Mouse (Mus musculus) MEL (cell line): ENCODE data around the gene Tmem115. TPM values are rescaled to one million over a fixed set of nuclear protein-coding genes. Genes with fewer than 3 reads are reported as not detected.

ENCODE experiments used
- DNase-seq: peaks from one replicate; pipeline ENCODE4 v3.0.0; 2011; ENCODE audit warnings: low read depth, low spot score
- H3K27ac ChIP-seq: 2 replicates; pipeline ENCODE4 v1.5.1; 2012; ENCODE audit warnings: low read depth, mild to moderate bottlenecking, control low read depth, low read length, moderate library complexity; ENCODE audit not compliant: control insufficient read depth
- H3K27me3 ChIP-seq, 2 experiments: fragments of 150-350 bp in 1 of 2; sonication (generic) in 1 of 2; 2 replicates each; pipeline ENCODE4 v1.6.1; 2012; ENCODE audit warnings: low read length in 2 of 2, mild to moderate bottlenecking in 2 of 2, improper control_type of control experiment in 1 of 2, moderate library complexity in 1 of 2; ENCODE audit not compliant: insufficient read depth in 2 of 2, control insufficient read depth in 1 of 2
- H3K36me3 ChIP-seq, 2 experiments: 2 replicates each; pipeline ENCODE4 v1.6.1; 2012 to 2014; ENCODE audit warnings: low read length in 2 of 2, improper control_type of control experiment in 1 of 2, inconsistent platforms in 1 of 2, mild to moderate bottlenecking in 1 of 2; ENCODE audit not compliant: insufficient read depth in 2 of 2, control insufficient read depth in 1 of 2
- H3K4me1 ChIP-seq, 2 experiments: fragments of 150-350 bp in 1 of 2; sonication (generic) in 1 of 2; 2 replicates each; pipeline ENCODE4 v1.6.1; 2012; ENCODE audit warnings: low read length in 2 of 2, improper control_type of control experiment in 1 of 2, mild to moderate bottlenecking in 1 of 2; ENCODE audit not compliant: insufficient read depth in 2 of 2, control insufficient read depth in 1 of 2
- H3K4me3 ChIP-seq, 2 experiments: fragments of 150-350 bp in 1 of 2; sonication (generic) in 1 of 2; 2 replicates each; pipeline ENCODE4 v1.5.1; 2012; ENCODE audit warnings: low read depth in 2 of 2, low read length in 2 of 2, mild to moderate bottlenecking in 2 of 2, moderate library complexity in 2 of 2, control low read depth in 1 of 2, improper control_type of control experiment in 1 of 2; ENCODE audit not compliant: control insufficient read depth in 1 of 2, insufficient read depth in 1 of 2
- H3K79me2 ChIP-seq: 2 replicates; pipeline ENCODE4 v1.6.1; 2012; ENCODE audit warnings: mild to moderate bottlenecking, low read length, moderate library complexity; ENCODE audit not compliant: control insufficient read depth, poor library complexity, insufficient read depth
- H3K9ac ChIP-seq: 2 replicates; pipeline ENCODE4 v1.6.1; 2012; ENCODE audit warnings: low read depth, mild to moderate bottlenecking, control low read depth, low read length, moderate library complexity; ENCODE audit not compliant: control insufficient read depth, poor library complexity, severe bottlenecking
- H3K9me3 ChIP-seq: fragments of 150-350 bp; sonication (generic); replicated peaks from 2 replicates; pipeline ENCODE4 v1.6.1; 2012; ENCODE audit warnings: mild to moderate bottlenecking, low read length, improper control_type of control experiment, moderate library complexity; ENCODE audit not compliant: insufficient read depth
- CHD1 ChIP-seq: IDR thresholded peaks from 2 replicates; pipeline ENCODE4 v1.6.1; 2012; ENCODE audit warnings: low read depth, mild to moderate bottlenecking, inconsistent platforms, low read length, improper control_type of control experiment
- CHD2 ChIP-seq: IDR thresholded peaks from 2 replicates; pipeline ENCODE4 v1.6.1; 2011; ENCODE audit warnings: low read length, improper control_type of control experiment
- EP300 ChIP-seq, 2 experiments: IDR thresholded peaks; 2 replicates each; pipeline ENCODE4 v1.6.1; 2011; ENCODE audit warnings: improper control_type of control experiment in 2 of 2, low read length in 2 of 2, low read depth in 1 of 2, mild to moderate bottlenecking in 1 of 2
- GABPA ChIP-seq: IDR thresholded peaks from 2 replicates; pipeline ENCODE4 v1.6.1; 2012; ENCODE audit warnings: low read depth, mild to moderate bottlenecking, inconsistent platforms, low read length, improper control_type of control experiment, moderate library complexity
- GATA1 ChIP-seq: IDR thresholded peaks from 2 replicates; pipeline ENCODE4 v1.6.1; 2011; ENCODE audit warnings: low read depth, low read length, improper control_type of control experiment
- JUND ChIP-seq: IDR thresholded peaks from 2 replicates; pipeline ENCODE4 v1.6.1; 2011; ENCODE audit warnings: low read depth, mild to moderate bottlenecking, improper control_type of control experiment, low read length
- MAX ChIP-seq: IDR thresholded peaks from 2 replicates; pipeline ENCODE4 v1.6.1; 2011; ENCODE audit warnings: low read length, improper control_type of control experiment
- MAZ ChIP-seq: IDR thresholded peaks from 2 replicates; pipeline ENCODE4 v1.6.1; 2012; ENCODE audit warnings: low read depth, mild to moderate bottlenecking, inconsistent platforms, low read length, improper control_type of control experiment
- MXI1 ChIP-seq: IDR thresholded peaks from 2 replicates; pipeline ENCODE4 v1.6.1; 2011; ENCODE audit warnings: mild to moderate bottlenecking, low read depth, low read length, improper control_type of control experiment
- MYC ChIP-seq: IDR thresholded peaks from 2 replicates; pipeline ENCODE4 v1.6.1; 2011; ENCODE audit warnings: low read depth, mild to moderate bottlenecking, low read length, improper control_type of control experiment, moderate library complexity
- NELFE ChIP-seq: IDR thresholded peaks from 2 replicates; pipeline ENCODE4 v1.6.1; 2011; ENCODE audit warnings: low read depth, low read length, improper control_type of control experiment
- NRF1 ChIP-seq: IDR thresholded peaks from 2 replicates; pipeline ENCODE4 v1.6.1; 2014; ENCODE audit warnings: low read depth, mild to moderate bottlenecking, inconsistent platforms, low read length, improper control_type of control experiment, moderate library complexity; ENCODE audit not compliant: poor library complexity, insufficient read depth, severe bottlenecking
- RAD21 ChIP-seq: IDR thresholded peaks from 2 replicates; pipeline ENCODE4 v1.6.1; 2011; ENCODE audit warnings: mild to moderate bottlenecking, low read depth, low read length, improper control_type of control experiment
- SIN3A ChIP-seq: IDR thresholded peaks from 2 replicates; pipeline ENCODE4 v1.6.1; 2012; ENCODE audit warnings: low read length, improper control_type of control experiment, inconsistent platforms
- SMC3 ChIP-seq: IDR thresholded peaks from 2 replicates; pipeline ENCODE4 v1.6.1; 2011; ENCODE audit warnings: low read depth, low read length, improper control_type of control experiment
- TAL1 ChIP-seq: IDR thresholded peaks from 2 replicates; pipeline ENCODE4 v1.6.1; 2012; ENCODE audit warnings: mild to moderate bottlenecking, inconsistent platforms, low read length, moderate library complexity, mixed read lengths
- TBP ChIP-seq: IDR thresholded peaks from 2 replicates; pipeline ENCODE4 v1.8.0; 2011; ENCODE audit warnings: low read depth, low read length, improper control_type of control experiment
- UBTF ChIP-seq: IDR thresholded peaks from 2 replicates; pipeline ENCODE4 v1.6.1; 2012; ENCODE audit warnings: low read depth, mild to moderate bottlenecking, inconsistent platforms, low read length, improper control_type of control experiment, moderate library complexity, borderline replicate concordance; ENCODE audit not compliant: insufficient read depth
- ZC3H11A ChIP-seq: IDR thresholded peaks from 2 replicates; pipeline ENCODE4 v1.6.1; 2012; ENCODE audit warnings: low read depth, mild to moderate bottlenecking, inconsistent platforms, low read length, improper control_type of control experiment
- ZNF384 ChIP-seq: IDR thresholded peaks from 2 replicates; pipeline ENCODE4 v1.6.1; 2012; ENCODE audit warnings: low read depth, mild to moderate bottlenecking, inconsistent platforms, low read length, improper control_type of control experiment
- polyA plus RNA-seq, 2 experiments: library from polyadenylated mRNA; stranded (reverse) in 1 of 2; unstranded in 1 of 2; fragments of >175 nt in 1 of 2; fragments of >200 nt in 1 of 2; gene quantifications; 2 replicates each; pipeline versions ENCODE4 v1.2.1 to v1.2.4; 2012; ENCODE audit warnings: low replicate concordance in 2 of 2, low read depth in 1 of 2; ENCODE audit not compliant: insufficient read length in 2 of 2, insufficient read depth in 1 of 2, missing spikeins in 1 of 2
- total RNA-seq: library from RNA; depleted of rRNA; stranded (reverse); fragments of 300-350 nt; gene quantifications from 2 replicates; pipeline ENCODE4 v1.2.3, GENCODE M21; 2012

Gene Tmem115
- total and polyA plus RNA-seq, 3 experiments: 34.6 to 39.3 TPM; not detected in 1

GRCm38 (mm10) chr9:107548820-107549219 lies 15.1 kb downstream of the Tmem115 start:
- H3K27ac ChIP-seq: no peak overlapping the region
- peaks cover 0 to 14% of the 10 kb centered on the region in 2 experiments; a peak in 2 of 4 replicates for H3K36me3 ChIP-seq
- peaks cover 10 to 25% of the 10 kb centered on the region in 2 experiments for H3K4me1 ChIP-seq
- no peaks in the 10 kb centered on the region for H3K9me3 ChIP-seq
- TF ChIP-seq UBTF (no peak), EP300 (IDR thresholded peaks at IDR 0.05; ENCODE audit: low read depth in 1 of 2, low read length in 2 of 2) (no peak), MAZ (no peak), ZC3H11A (no peak), TAL1 (no peak), SIN3A (no peak), CHD1 (no peak), GABPA (no peak), SMC3 (no peak), JUND (no peak), TBP (no peak), MYC (no peak), ZNF384 (no peak)
- H3K4me3 ChIP-seq: no peak overlapping the region
- H3K27me3 ChIP-seq: no peaks in the 10 kb centered on the region
- no peak overlapping the region for H3K9ac ChIP-seq
- DNase-seq: no peak
- peaks cover 3% of the 10 kb centered on the region for H3K79me2 ChIP-seq

GRCm38 (mm10) chr9:107549297-107550074 lies 15.7 kb downstream of the Tmem115 start:
- no peak overlapping the region for H3K27ac ChIP-seq
- H3K4me1 ChIP-seq: peaks cover 10 to 25% of the 10 kb centered on the region in 2 experiments
- TF ChIP-seq GATA1: no peak
- no peak for TF ChIP-seq TBP
- no peak for TF ChIP-seq MYC
- TF ChIP-seq MXI1: no peak
- TF ChIP-seq MAZ: no peak
- TF ChIP-seq NRF1: no peak
- no peak for TF ChIP-seq RAD21
- no peak for TF ChIP-seq CHD2
- no peak for TF ChIP-seq MAX
- no peak for TF ChIP-seq NELFE
- no peak overlapping the region for H3K4me3 ChIP-seq
- no peak overlapping the region for H3K9ac ChIP-seq
- H3K27me3 ChIP-seq: no peaks in the 10 kb centered on the region
- H3K36me3 ChIP-seq: peaks cover 0 to 14% of the 10 kb centered on the region in 2 experiments; a peak in 2 of 4 replicates
- peaks cover 7% of the 10 kb centered on the region for H3K79me2 ChIP-seq
- H3K9me3 ChIP-seq: no peaks in the 10 kb centered on the region
- no peak for DNase-seq
